9 mouse cellular contexts compared by ENCODE assay signal in genomic region chrX:57277560-57278335, GRCm38 (mm10).
A peak's percentile ranks its signal among the peaks of the same experiment; 100 is the strongest.
DNase-seq lines count a peak whose midpoint lies in the region; ATAC-seq and TF ChIP-seq lines count a peak whose summit lies in the region.
"Had no signal": no experiment of that assay in that cellular context is flagged by ENCODE, and none has a peak within 500 bp of the region (broad histone marks: within the 10 kb centered on the region; RNA-seq: fewer than 3 reads in every experiment).

No protein-coding gene starts in this region.

- no peak overlapping the region for H3K4me3 ChIP-seq in hindbrain, embryonic 11.5 days (ENCODE audit: low read depth, low read length)
- H3K4me3 ChIP-seq in hindbrain, embryonic 16.5 days (ENCODE audit: low read length): no peak overlapping the region
- no peak overlapping the region for H3K4me3 ChIP-seq in testis, adult 2 months (ENCODE audit: control insufficient read depth, low read depth, low read length)

- WGBS in hindbrain, embryonic 11.5 days: 51% methylated on average over 6 of the region's 6 CpGs
- WGBS in hindbrain, embryonic 16.5 days: 58% methylated on average over 6 of the region's 6 CpGs

- no peak overlapping the region for H3K27ac ChIP-seq in hindbrain, embryonic 11.5 days (ENCODE audit: low read depth, low read length)
- H3K27ac ChIP-seq in hindbrain, embryonic 16.5 days (ENCODE audit: low read depth, low read length): no peak overlapping the region
- H3K27ac ChIP-seq in testis, adult 2 months (ENCODE audit: control insufficient read depth, insufficient read depth, low read depth, low read length): 0 out of 2 replicates have a peak overlapping the region, but pooled peaks have one; percentile 21

- peak; percentile 2 for DNase-seq in hindbrain, embryonic 11.5 days (ENCODE audit: low spot score)
- DNase-seq in testis, postnatal 10 days (ENCODE audit: low spot score): no peak
- DNase-seq in heart, postnatal 14 days: peak; percentile 32 to 60
- peak; percentile 78 for DNase-seq in yolk sac, embryonic 10.5 days (ENCODE audit: low spot score)
- no peak for DNase-seq in left cerebral cortex, adult 8-10 months (ENCODE audit: low spot score in 2 of 2)
- DNase-seq in gastrocnemius, postnatal 10 days: no peak
- DNase-seq: kidney, adult 9 months had no signal

- no peaks in the 10 kb centered on the region for H3K9me3 ChIP-seq in hindbrain, embryonic 11.5 days (ENCODE audit: control insufficient read depth, low read length)
- no peaks in the 10 kb centered on the region for H3K9me3 ChIP-seq in hindbrain, embryonic 16.5 days (ENCODE audit: control insufficient read depth, low read length)

- H3K9ac ChIP-seq in hindbrain, embryonic 11.5 days (ENCODE audit: low read depth, low read length): no peak overlapping the region
- H3K9ac ChIP-seq in hindbrain, embryonic 16.5 days (ENCODE audit: low read depth, low read length): no peak overlapping the region

- intact Hi-C loops in heart, postnatal 14 days (cut with DNase I): no loop called here

- no peaks in the 10 kb centered on the region for H3K36me3 ChIP-seq in hindbrain, embryonic 11.5 days (ENCODE audit: control insufficient read depth, insufficient read depth, low read length)
- no peaks in the 10 kb centered on the region for H3K36me3 ChIP-seq in hindbrain, embryonic 16.5 days (ENCODE audit: control insufficient read depth, insufficient read depth, low read length)
- no peaks in the 10 kb centered on the region for H3K36me3 ChIP-seq in testis, adult 2 months (ENCODE audit: control insufficient read depth, insufficient read depth, low read length)

- no peak for TF ChIP-seq POLR2A in testis, adult 2 months (IDR thresholded peaks at IDR 0.05; ENCODE audit: control insufficient read depth, low read depth, low read length)

- H3K4me2 ChIP-seq in hindbrain, embryonic 11.5 days (replicated peaks; ENCODE audit: low read depth, low read length): no peak overlapping the region
- H3K4me2 ChIP-seq in hindbrain, embryonic 16.5 days (ENCODE audit: low read length): no peak overlapping the region

- TF ChIP-seq CTCF in testis, adult 2 months (IDR thresholded peaks at IDR 0.05; ENCODE audit: control insufficient read depth, insufficient read depth, insufficient replicate concordance, low read depth, low read length): no peak

- H3K27me3 ChIP-seq in hindbrain, embryonic 11.5 days (ENCODE audit: control insufficient read depth, insufficient read depth, low read length): no peaks in the 10 kb centered on the region
- H3K27me3 ChIP-seq in hindbrain, embryonic 16.5 days (replicated peaks; ENCODE audit: control insufficient read depth, insufficient read depth, low read length): no peaks in the 10 kb centered on the region
- no peaks in the 10 kb centered on the region for H3K27me3 ChIP-seq in testis, adult 2 months (ENCODE audit: control insufficient read depth, insufficient read depth, low read length)

- ATAC-seq in hindbrain, embryonic 11.5 days (ENCODE audit: low FRiP score): peak; percentile 40; the same call in 1 of the 2 replicates
- ATAC-seq in hindbrain, embryonic 16.5 days: no peak

- no peaks in the 10 kb centered on the region for H3K4me1 ChIP-seq in hindbrain, embryonic 11.5 days (replicated peaks; ENCODE audit: control insufficient read depth, insufficient read depth, low read length)
- no peaks in the 10 kb centered on the region for H3K4me1 ChIP-seq in hindbrain, embryonic 16.5 days (ENCODE audit: control insufficient read depth, insufficient read depth, low read depth, low read length)
- no peaks in the 10 kb centered on the region for H3K4me1 ChIP-seq in testis, adult 2 months (ENCODE audit: control insufficient read depth, insufficient read depth, low read length)

Comparison
In these comparisons a context has a peak if more than half of its experiments do, and no peak if none do; other contexts are left out.
1. DNase-seq: peak in hindbrain, embryonic 11.5 days (single experiment), heart, postnatal 14 days (2 of 2) and yolk sac, embryonic 10.5 days (single experiment); none in testis, postnatal 10 days (single experiment), left cerebral cortex, adult 8-10 months (0 of 2) and gastrocnemius, postnatal 10 days (single experiment).